Mouse (Mus musculus) heart, adult 10 weeks (tissue): ENCODE measurements around the gene Pdgfa. TPM values are rescaled to one million over a fixed set of nuclear protein-coding genes. Genes with fewer than 3 reads are reported as not detected.

Experiments used
- polyA plus RNA-seq: library from polyadenylated mRNA; stranded (reverse); fragments of 350-450 nt; fragmentation: Illumina TruSeq; extraction: RNeasy Lipid Tissue Mini Kit (QIAGEN cat#74804); gene quantifications from one replicate; pipeline ENCODE4 v1.2.3, GENCODE M21; 2014; ENCODE audit warnings: low read depth, low replicate concordance

The Pdgfa gene
- 22.4 TPM for polyA plus RNA-seq

GRCm38 (mm10) chr5:138997171-138997788 lies at the start of gene Pdgfa:
Gene Pdgfa, minus strand, starts transcription at chr5:138997370.

Other genes with a start within 250 kb of the Pdgfa start
- gene Fam20c, start 242.9 kb downstream of the Pdgfa start, polyA plus RNA-seq: 10.6 TPM
- gene Gm5294, start 177.3 kb downstream of the Pdgfa start, polyA plus RNA-seq: not detected
- 1.9 TPM for gene Prkar1b, start 152.6 kb upstream of the Pdgfa start, polyA plus RNA-seq
- 8.7 TPM for gene Dnaaf5, start 152.9 kb upstream of the Pdgfa start, polyA plus RNA-seq
- 44.4 TPM for gene Sun1, start 203.3 kb upstream of the Pdgfa start, polyA plus RNA-seq